Mouse (Mus musculus) left cerebral cortex, adult 9 months (tissue): ENCODE measurements around the gene Mrpl37.
A peak's percentile ranks its signal among the peaks of the same experiment; 100 is the strongest.

ENCODE experiments used
- DNase-seq, 2 experiments: peaks; one replicate each; pipeline ENCODE4 v3.0.0; 2022; ENCODE audit warnings: low spot score in 2 of 2

The Mrpl37 gene

DNA sequence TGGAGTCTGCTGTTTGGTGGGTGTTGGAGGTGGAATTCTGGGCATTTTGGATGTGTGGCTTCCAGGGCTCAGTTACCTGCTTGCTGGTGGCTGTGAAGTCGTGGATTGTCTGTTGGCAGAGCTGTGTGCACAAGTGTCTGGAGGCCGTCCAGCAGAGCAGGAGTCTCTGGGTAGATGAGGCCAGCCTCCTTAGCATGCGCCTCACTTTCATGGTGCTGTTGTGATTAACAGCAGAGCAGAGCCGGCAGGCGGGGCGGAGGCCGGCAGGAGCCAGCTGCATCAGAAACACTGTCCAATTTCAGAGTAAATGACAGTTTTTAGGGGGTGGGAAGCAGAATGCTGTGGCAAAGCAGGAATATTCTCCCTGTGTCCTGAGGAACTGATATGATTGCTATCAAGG, 47.6 kb downstream of the Mrpl37 start:
- peak in 1 of 2 experiments; percentile 72 for DNase-seq

DNA sequence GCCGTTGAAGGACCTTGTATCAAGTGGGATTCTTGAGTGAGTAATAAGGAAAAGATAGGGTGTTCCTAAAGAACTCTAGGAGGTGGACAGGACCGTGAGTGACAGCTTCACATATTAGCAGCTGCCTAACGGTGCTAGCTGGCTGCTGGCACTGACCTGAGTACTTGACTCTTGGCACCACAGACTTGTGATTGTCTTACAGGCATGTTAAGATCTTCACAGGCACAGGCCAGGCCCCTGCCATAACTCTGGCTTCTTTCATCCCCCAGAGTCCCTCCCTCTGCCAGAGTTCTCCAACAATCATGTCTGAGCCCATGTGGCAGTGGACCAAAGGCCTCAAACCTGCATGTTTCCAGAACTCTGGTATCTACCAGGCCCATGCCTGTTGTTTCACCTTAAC, 48.1 kb downstream of the Mrpl37 start:
- DNase-seq: no peak

DNA sequence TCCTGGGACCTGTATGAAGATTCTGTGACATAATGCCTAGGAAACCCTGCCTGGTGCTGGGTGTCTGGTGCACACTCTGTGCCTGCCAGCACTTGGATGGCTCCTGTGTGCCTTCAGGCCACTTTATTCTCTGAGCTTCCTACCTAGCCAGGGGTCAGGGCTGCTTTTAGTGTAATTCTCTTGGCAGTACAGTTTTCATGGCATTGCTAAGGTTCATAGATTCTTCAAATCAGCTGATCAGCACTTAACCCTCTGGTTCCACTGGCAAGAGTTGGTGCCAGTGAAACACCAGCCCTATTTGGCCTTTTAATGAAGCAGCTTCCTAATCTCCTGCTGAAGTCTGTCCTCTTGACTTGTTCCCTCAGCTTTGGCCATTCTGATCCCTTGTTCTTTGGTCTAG, 49.4 kb downstream of the Mrpl37 start:
- DNase-seq: no peak

DNA sequence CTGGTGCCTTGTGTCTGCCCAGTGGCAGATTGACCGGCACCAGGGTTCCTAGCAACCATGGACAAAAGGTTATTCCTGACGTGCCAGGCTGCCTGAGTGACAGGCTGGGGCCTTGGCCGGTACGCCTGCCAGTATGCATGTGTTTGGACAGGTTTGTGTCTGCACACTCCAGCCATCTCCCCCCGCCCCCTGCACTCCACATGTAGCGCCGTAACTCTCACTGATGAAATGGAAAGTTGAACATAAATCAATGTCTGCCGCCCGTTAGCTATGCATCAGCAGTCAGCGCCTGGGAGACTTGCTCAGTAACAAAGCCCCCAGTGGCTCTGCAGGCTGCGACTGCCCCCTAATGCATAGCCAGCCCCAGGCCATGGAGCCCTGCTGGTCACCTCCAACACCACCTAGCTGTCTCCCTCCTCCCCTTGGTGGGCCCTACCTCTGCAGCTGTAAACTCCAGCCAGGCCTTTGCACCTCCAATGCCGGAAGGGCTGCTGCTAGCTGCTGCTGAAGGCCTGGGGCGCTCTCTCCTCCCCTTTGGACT, 50.6 kb downstream of the Mrpl37 start:
- DNase-seq: no peak

DNA sequence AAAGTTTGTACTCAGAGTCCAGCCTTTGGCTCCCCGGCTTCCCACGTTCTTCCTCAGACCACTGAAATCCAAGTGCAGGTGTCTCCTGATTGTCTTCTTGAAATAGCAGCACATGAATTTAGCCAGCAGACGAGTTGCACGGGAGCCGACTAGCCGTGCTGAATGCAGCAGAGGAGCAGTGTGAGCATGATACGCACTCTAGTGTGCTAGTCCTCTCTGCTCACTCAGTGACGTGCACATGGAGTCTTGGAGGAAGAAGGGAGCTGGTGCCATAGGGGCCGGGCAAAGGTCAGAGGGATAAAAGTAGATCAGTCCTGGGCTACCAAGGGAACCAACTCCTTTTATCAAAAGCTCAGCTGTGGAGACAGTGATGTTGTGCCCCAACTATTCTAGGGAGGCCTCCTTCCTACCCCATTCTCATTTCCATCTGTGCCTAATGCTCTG, 52.8 kb downstream of the Mrpl37 start:
- no peak for DNase-seq

DNA sequence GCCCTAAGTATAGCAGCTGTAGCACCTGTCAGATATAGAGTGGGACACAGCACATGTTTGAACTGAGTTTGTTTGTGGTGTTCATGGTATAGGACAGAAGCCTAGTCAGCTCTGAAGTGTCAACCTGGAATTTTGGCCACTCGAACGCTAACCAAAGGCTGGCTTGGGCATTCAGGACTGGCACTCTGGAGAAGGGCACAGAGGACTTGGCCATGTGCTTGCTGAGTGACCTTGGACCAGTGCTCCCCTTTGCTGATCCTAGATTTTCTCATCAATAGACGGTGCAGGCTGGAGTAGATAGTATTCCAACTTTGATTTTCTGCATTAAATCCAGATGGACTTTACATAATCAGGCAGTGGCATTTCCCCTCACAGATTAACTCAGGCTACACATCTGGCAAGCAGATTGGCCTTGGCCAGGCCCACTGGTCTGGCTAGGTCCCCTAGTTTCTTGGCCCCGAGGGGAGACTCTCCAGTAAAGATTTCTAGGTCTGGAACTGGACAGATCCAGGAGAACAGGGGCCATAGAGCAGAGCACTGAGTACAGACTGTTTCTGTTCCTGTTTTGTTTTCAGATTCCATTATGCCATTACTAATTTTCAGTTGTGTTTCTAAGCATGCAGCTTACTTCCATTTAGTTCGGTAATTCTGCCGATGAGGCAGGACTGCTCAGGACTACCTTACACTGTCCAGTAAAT, 53.4 kb downstream of the Mrpl37 start:
- no peak for DNase-seq

DNA sequence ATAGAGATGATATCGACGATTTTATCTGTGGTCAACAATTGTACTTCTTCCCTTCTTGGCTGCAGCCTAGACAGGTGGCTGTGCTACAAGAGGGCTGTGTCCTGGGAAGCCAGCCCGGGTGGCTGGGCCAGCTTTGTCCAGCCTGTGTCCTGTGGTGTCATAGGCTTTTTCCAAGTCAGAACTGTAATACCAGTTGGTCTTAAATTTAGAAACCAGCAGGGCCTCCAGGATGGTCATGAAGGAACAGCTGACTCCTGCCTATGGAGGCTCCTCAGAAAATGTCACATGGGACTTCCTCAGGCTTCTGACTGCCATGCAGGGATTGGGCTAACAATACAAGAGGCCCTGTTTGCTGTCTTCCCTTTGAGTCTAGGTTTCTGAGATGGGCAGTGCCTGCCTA, 54.1 kb downstream of the Mrpl37 start:
- no peak for DNase-seq

DNA sequence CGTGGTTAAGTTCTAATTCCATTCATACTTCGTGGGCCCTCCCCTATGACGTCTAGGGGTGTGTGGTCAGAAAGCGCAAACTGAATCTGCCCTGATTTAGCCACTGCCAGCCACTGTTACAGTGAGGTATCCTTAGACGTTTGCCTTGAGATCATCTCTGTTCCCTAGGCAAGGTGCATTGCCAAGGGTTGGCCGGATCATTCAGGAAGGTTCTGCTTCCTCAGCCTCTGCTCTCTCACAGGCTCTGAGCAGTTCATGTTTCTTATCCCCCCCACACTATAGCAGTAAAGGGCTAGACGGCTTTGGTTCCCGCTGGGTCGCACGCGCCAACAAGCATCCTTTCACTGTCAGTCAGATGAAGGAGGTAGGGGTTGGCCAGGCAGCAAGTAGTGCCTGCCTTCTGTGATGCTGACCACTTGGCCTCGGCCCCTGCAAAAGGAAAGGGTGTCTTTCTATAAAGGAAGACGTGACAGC, 54.6 kb downstream of the Mrpl37 start:
- DNase-seq: no peak

DNA sequence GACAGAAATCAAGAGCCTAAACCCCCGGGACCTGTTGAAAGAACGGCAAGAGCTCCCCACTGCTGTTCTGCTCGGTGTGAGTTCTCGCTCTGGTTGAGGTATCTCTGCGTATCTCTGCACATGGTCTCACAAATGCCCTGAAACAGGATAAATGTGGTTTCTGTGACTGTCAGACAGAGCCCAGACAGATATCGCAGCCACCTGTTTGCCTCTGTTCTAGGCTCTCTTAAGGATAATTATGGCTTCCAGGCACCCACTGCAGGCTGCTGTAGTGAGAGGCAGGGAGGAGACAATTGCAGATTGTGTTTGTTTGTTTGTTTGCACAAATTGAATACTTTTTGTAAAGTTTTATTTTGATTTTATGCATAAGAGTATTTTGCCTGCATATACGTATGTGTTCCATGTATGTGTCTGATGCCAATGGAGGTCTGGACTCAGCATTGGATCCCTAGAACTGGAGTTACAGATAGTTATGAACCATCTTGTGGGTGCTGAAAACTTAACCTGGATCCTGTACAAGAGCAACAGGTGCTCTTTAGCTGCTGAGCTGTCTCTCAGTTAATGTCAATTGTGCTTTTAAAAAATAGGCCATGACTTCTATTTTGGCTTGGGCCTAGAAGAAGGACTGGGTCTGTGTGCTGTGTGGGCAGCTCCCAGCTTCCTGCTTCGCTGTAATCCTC, 55.2 kb downstream of the Mrpl37 start:
- no peak for DNase-seq

DNA sequence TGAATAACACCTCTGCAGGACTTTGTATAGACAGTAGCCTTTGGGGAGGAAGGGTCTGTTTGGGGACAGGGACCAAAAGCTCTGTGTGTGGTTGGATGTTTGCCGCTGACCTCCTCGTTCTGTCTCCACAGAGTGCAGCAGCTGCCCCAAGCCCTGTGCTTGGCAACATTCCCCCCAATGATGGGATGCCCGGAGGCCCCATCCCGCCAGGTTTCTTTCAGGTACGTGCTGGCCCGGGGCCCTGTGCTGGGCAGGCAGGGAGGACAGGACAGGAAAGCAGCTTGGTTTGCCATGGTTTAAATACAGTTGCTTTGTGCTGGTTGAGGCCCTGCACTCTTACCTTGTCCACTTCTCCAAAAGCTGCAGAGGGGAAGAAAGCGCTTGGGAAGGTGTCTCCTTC, 57.1 kb downstream of the Mrpl37 start:
- no peak for DNase-seq

DNA sequence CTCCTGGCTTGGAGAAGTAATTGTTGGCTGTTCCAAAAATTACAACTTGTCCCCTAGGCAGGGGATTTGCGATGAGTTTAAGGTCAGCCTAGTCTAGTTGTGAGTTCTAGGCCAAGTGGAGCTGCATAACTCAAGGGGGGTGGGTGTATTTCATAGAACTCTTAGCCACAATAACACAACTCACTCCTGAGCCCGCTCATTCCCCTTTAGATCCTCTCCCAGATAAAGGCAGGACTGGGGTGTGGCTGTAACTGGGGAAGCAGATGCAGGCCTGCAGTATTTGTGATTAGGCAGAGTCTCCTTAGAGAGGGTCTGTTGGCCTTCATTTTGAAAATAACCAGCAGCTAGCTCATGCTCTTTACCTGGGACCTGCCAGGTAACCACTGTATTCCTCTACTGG, 58.5 kb downstream of the Mrpl37 start:
- DNase-seq: no peak

DNA sequence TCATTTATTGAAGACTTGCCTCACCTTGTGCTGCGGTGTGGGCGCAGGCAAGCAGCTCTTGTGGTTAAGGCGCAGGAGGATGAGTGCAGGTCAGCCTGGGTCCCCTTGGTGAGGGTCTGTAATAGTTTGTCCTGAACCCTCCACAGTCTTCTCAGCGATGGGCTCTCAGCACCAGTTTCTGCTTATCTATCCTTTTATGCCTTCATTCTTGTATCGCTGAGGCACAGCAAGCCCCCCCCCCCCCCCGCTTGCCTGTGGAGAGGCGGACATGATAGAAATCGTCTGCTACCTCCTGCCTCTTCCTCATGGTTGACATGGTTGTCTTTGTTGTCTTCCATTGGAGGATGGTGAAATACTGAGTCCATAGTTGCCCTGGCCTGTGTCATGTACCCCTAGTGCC, 59.3 kb downstream of the Mrpl37 start:
- no peak for DNase-seq

DNA sequence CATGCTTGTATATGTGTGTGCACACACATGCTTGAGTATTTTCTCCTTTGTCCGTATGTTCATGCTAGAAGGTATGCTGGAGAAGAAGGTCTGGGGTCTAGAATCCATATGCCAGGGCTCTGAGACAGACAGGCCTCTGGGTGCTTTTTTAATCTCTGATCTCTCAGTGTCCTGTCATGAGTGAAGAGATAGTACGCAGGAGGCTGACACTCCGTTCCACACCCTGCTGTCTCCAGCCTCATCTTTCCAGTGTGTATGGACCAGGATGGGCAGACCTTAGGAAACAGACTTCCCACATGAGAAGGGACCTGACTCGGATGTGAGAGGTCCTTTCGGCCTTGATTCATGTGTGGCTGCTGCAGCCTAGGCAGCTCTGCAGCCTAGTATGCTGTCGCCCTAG, 59.9 kb downstream of the Mrpl37 start:
- no peak for DNase-seq

DNA sequence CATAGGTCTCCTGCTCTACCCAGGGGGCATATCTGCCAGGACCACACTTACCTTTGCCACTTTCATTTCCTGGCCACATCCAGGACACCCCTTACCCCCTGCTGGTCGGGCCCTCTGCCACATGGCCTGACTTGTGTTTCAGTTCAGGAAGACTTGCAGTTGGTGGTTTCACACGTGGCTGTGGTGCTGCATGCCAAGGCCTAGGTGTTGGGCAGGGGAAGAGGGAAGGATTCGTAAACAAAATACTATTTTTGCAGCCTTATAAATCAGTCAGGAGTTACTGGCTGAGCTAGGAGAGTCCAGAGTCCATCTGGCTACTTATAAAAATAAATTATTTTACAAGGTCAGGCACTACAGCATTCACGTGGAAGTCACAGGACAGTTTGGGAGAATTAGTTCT, 60.4 kb downstream of the Mrpl37 start:
- DNase-seq: no peak
